Mouse (Mus musculus): ENCODE measurements around the gene Gng2. TPM values are rescaled to one million over a fixed set of nuclear protein-coding genes. Genes with fewer than 3 reads are reported as not detected.

Gene Gng2
- total RNA-seq, 2 experiments from 2014 or later, result 54.1 to 57.2 TPM

- no peak for DNase-seq
Measured at GRCm38 (mm10) chr14:19858808-19859776, 118.3 kb downstream of the Gng2 start.

GRCm38 (mm10) chr14:19858279-19858678 lies 119.1 kb downstream of the Gng2 start:
- DNase-seq, result no peak

DNA sequence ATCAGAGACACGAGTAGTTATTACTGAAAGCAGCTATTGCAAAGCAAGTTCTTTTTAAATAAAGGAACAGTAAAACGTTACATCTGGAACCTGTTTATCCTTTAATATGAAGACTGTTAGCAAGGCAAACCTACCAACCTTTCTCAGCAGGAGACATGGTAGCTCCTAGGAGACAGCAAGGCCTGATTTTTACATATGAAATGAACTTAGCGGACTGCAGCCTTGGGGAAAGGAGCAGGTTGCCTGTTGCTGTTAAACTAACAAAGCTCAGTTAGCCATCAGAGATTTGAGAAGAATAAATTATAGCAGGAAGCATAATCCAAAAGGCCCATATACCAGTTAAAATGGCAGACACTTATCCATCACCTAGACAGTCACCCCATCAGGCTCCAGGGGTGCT lies 124.0 kb downstream of the Gng2 start:
- DNase-seq, result no peak

DNA sequence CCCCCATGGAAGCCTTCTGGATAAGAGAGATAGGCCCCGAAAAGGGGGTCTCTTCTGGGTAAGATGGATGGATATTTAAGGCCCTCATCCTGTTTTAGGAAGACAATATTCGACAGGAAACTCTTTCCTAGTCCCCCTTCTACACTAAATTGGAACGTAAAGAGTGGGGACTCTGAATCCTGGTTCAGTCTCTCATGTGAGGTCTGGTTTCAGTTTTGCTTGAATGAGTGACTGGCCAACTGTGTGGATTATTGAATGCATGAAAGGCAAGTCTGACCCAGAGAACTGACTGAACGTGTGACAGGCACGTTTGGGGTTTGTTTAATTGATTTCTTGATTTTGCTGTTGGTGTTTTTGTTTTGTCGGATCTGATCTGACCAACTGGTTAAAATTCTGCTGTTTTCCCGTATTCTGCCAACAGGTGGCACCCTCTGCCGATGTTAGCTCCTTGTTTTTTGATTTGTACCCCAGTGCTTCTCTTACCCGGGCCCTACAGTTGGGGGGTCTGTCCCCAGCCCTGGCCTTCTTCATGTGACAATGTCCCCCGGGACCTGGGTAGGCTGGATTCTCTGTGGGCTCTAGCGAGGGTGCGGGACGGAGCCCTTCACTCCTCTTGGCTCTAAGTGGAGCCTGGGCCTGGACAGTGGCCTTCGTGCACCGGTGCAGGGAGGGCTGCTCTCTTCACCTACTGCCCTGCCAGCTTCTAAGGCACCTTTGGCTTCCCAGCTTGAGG lies 137.7 kb downstream of the Gng2 start:
- peak; percentile 76 for DNase-seq

DNA sequence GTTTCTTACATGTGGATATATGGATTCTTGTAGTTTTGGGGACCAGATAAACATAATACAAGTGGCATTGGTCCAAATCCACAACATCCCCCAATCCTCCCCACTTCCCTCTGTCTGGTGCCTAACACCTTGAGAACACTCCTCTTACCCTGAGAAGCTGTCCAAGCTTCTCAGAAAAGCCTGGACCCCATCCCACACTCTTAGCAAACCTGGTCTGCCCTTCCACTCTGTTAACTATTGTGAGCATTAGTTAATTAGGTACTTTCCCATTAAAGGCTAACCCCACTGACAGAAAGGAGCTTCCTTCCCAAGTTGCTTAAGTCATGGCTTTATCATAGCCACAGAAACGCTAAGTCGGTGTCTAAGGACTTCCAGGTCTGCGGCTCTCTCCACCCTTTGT lies 141.1 kb downstream of the Gng2 start:
- DNase-seq, result no peak

DNA sequence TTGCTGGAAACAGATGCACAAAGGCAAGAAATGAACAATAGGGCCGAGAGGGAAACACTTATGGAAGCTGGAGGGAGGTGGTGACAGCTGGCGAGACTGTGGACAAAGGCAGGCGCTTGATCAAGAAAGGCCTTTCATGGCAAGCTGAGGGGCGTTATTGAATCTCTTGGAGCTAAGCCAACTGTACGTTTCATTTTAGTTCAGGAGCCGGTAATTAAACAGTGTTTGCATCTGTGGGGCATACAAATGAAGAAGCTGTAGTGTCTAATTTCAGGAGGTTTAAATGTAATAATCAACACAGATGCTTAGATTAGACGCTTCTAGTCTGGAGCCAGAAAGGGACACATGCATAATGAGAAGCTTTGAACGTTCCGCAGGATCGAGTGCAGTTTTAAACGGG lies 151.9 kb downstream of the Gng2 start:
- DNase-seq, result no peak

DNA sequence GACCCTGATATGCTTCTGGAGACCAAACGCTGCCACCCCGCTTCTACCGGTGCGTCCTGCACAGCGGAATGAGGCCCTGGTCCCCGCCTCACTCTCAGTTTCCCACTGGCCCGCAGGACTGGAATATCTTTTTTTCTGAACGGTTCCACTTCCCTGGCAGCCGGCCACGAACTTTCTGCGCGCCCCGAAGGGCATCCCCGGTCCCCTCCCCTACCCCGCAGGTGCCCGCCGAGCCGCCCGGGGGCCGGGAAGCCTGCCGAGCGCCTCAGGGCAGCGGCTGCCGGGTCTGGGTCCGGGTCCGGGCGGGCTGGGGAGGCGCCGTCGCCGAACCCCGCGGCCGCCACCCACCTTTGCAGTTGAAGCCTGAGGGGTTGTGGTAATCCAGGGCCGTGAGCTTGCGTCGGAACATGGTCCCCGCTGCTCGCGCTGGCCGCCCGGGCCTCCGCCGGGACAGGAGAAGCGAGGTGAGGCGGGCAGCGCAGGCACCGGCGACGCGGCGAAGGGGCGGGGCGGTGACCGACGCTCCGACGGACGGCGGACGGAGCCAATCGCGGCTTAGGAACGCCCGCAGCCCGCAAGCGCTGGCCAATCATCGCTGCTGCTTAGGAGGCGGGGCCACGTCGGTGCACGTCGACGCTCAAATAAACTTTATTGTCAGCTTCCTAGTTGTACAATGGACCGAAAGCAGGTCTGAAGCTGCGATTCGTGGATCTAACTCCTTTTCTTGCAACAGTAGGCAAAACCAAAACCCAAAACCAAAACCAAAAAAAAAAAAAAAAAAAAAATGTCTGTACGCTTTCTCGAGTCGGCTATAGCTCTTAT lies 153.9 kb downstream of the Gng2 start, which contains the start of gene Rtraf:
TSS of gene Rtraf (minus strand) at position 504 of the 822 bp plus-strand sequence.
- peak; percentile 96 for DNase-seq

Other genes with a start within 250 kb of the Gng2 start
- gene Nid2, start 226.4 kb downstream of the Gng2 start, total RNA-seq (2021), result 100 to 1,000 TPM; 118 to 125 TPM
- 10 to 100 TPM; 83.7 to 84.1 TPM for gene Rtraf, start 153.8 kb downstream of the Gng2 start, total RNA-seq (2021)
- 1 to 10 TPM; 2.7 to 3.4 TPM for gene Saysd1, start 160.9 kb upstream of the Gng2 start, total RNA-seq (2021)
- 1 to 10 TPM; 1.3 to 1.7 TPM for gene Kcnk5, start 204.2 kb upstream of the Gng2 start, total RNA-seq (2021)